Mouse (Mus musculus): ENCODE results near the gene Nobox.

DNA sequence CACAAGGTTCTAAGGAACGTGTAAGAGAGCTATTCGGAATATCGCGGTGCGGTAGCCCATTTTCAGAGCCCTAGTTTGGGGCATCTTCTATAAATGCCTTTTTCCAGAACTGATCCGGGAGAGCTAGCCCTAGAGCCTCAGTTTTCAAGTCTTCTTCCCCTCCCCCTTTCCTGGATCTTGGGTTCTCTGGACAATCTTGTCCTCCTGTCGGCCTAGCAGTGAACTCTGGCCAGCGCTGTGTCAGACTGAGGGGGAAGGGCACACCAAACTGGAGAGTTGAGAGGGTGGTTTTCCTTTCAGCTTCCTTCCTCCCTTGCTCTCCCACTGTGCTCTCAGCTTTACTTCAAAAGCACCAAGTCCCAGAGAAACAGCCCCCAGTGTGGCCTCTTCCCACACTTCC is 43.0 kb downstream of the Nobox start:
- no peak for TF ChIP-seq MAX (IDR thresholded peaks at IDR 0.05; ENCODE audit: low read depth)
- no peak for TF ChIP-seq TCF3 (IDR thresholded peaks at IDR 0.05; ENCODE audit: insufficient read length, low read depth)
- TF ChIP-seq USF1 (IDR thresholded peaks at IDR 0.05; ENCODE audit: low read depth): no peak
- TF ChIP-seq CEBPB (IDR thresholded peaks at IDR 0.05; ENCODE audit: insufficient read depth, poor library complexity, severe bottlenecking): no peak
- TF ChIP-seq POLR2A (IDR thresholded peaks at IDR 0.05; ENCODE audit: insufficient read length, low read depth): no peak
- TF ChIP-seq E2F4 (IDR thresholded peaks at IDR 0.05; ENCODE audit: insufficient read depth): no peak
- no peak for TF ChIP-seq MYOG (IDR thresholded peaks at IDR 0.05; ENCODE audit: control insufficient read depth in 1 of 3, insufficient read depth in 1 of 3, insufficient read length in 2 of 3, low read depth in 2 of 3)
- TF ChIP-seq MYOD1 (IDR thresholded peaks at IDR 0.05; ENCODE audit: control insufficient read depth in 1 of 3, insufficient read length in 2 of 3, low read depth in 2 of 3): no peak
- no peak for TF ChIP-seq REST (IDR thresholded peaks at IDR 0.05; ENCODE audit: insufficient read depth, insufficient read length)

Measured in myocyte (in vitro differentiated cells).